Mouse (Mus musculus): ENCODE measurements around the gene Hspa4.
"Not testable (repeated sequence)": the region's sequence is repeated elsewhere in the genome, so short reads cannot be mapped to it uniquely, and the experiment has no call there.

Gene Hspa4

DNA sequence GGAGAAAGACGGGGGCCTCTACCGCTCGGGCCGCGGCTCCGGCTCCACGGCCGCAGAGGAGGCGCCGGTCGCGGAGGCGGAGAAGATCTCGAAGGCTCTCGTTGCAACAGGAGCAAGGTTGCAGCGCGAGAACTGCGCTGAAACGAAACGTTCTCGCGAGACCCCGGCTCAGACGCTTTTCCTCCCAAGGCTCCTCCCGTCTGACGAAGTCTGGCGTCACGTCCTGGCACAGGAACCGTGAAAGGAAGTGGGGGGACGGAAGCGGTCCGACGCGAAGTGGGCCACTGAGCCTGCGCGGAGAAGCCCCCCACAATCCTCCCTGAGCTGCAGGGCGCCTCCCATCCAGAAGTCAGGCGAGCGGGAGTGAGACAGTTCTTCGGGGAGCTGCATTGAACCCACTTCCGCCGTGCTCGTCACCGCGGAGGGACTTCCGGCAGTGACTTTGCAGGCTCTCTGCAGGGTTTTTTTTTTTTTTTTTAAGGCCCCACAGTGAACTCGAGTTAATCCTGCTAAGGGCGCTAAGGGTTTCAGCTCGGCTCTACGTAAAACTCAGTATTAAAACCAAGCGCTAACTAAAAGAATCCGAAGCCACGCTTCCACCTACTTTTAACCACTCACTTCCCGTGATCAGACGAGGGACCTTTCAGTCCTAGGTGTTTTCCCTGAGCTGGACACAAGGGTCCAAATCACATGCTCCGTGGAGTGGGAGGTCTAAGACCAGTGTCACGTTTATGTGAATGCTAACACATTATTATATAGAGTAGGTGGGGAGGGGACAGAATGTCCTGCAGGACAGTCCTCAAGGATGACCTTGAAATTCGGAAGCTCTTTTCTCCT is at the start of gene Hspa4:
TSS of gene Hspa4 (minus strand) at position 128 of the 837 bp plus-strand sequence.
- DNase-seq (ENCODE audit: low spot score in 2 of 2) = peak; percentile 96 to 98

DNA sequence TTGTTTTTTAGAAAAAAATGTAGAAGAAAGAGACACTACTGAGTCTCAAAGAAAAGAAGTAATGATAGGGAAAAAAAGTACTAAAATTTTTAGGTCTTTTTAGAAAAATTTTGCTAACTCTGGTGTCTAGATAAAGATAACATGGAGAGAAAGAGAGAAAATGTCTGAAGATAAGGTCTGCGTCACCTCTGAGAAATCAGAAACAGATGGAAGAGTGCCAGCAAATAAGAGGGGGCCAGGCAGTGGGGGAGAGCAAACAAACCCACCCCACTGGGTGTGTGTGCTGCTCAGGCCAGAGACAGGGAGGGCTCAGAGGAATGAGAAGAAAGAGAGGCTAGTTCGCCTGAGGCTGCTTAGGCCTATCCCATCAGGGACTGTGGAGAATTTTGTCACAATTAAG is 45.5 kb upstream of the Hspa4 start:
- DNase-seq (ENCODE audit: low spot score in 2 of 2) = no peak

DNA sequence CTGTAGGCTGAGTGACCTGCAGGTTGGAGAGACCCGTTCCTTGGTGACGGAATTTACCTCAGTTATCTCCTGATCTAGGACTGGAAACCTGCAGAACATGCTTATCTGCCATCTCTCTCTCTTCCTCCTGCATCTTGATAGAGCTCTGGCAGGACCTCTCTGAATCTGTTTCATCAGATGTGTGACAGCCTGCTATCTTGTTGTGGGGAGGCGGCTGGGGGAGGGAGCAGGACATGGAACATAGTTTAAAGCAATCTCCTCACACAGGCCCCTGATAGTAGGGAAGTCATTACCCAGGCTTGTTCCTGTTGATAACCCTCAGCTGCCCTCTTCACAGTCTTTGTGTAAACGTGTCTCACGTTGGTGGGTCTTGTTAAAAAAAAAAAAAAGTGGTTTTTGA is 45.1 kb upstream of the Hspa4 start:
- peak in 1 of 2 experiments; percentile 14 for DNase-seq (ENCODE audit: low spot score in 2 of 2)

DNA sequence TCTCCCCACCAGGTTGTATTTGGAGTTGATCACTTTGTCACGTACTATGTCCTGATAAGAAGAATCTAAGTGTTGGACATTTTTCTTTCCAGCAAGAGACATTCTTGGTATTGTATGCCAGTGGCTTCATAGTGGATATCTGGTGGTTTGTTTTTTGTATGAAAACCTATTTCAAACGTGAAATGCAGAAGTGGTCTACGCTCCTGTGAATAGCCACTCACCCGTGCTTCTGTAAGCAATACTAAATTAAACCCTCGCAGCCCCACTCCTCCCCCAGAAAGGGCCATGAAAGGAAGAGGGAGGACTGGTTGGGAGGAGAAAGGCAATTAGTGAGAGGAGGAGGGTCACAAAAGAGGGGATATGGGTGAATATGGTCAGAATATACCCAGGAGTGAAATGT is 42.5 kb upstream of the Hspa4 start:
- DNase-seq (ENCODE audit: low spot score in 2 of 2) = no peak

DNA sequence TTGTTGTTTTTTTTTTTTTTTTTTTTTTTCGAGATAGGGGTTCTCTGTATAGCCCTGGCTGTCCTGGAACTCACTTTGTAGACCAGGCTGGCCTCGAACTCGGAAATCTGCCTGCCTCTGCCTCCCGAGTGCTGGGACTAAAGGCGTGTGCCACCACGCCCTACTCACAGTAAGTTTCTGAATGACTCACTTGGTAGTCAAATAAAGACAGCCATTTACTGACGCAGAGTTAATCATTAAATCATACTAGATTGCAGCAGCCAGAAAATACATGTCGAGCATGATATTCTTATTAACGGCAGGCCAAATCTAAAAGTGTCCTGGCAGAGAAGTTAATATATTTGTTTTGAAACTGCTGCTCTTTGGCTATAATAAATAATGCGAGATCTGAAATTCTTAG is 40.8 kb upstream of the Hspa4 start:
- DNase-seq (ENCODE audit: low spot score in 2 of 2) = not testable (repeated sequence)

DNA sequence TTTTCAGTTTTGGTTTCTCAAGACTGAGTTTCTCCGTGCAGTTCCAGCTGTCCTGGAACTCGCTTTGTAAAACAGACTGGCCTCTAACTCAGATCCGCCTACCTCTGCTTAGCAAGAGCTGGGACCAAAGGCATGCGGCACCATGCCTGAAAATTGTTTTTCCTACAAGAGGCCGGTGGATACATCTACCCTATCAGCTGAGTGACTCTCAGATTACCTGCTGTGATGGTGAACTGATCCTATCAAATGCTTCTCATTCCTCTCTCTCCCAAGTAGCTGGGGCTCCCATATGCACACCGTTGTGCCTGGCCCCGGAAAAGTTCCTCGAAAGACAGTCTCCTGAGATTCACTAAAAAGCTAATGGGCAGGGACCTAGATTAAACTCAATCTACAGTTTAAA is 37.4 kb upstream of the Hspa4 start:
- DNase-seq (ENCODE audit: low spot score in 2 of 2) = no peak

DNA sequence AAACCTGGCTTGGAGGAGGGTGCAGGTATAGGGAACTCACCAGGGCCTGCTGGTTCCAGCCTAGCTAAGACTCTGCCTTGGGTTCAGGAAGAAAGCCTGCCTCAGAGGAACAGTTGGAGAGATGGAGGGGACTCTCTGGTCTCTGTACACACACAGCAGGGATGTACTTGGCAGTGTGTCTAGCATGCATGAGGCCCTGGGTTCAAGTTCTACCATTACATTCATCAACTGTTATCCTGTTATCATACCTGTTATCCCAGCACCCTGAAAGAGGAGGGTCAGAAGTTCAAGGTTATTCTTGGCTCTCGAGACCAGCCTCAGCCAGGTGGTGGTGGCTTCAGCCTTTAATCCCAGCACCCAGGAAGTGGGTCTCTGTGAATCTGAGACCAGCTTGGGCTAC is 36.7 kb upstream of the Hspa4 start:
- DNase-seq (ENCODE audit: low spot score in 2 of 2) = no peak

DNA sequence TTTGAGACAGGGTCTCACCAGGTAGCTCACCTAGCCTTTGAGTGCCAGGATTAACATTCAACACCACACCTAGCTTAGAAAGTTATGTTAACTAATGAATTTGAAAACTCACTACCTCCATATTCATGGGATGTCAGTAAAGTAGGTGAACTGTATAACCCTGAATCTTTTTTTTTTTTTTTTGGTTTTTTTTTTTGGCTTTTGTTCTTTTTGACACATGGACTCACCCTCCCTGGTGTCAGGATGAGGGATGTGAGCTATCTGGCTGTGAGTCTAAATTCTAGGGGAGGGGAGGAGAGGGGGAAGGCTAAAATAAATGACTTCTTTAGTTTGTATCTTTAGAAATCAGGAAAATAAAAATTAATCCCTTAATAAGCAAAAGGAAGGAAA is 35.9 kb upstream of the Hspa4 start:
- no peak for DNase-seq (ENCODE audit: low spot score in 2 of 2)

DNA sequence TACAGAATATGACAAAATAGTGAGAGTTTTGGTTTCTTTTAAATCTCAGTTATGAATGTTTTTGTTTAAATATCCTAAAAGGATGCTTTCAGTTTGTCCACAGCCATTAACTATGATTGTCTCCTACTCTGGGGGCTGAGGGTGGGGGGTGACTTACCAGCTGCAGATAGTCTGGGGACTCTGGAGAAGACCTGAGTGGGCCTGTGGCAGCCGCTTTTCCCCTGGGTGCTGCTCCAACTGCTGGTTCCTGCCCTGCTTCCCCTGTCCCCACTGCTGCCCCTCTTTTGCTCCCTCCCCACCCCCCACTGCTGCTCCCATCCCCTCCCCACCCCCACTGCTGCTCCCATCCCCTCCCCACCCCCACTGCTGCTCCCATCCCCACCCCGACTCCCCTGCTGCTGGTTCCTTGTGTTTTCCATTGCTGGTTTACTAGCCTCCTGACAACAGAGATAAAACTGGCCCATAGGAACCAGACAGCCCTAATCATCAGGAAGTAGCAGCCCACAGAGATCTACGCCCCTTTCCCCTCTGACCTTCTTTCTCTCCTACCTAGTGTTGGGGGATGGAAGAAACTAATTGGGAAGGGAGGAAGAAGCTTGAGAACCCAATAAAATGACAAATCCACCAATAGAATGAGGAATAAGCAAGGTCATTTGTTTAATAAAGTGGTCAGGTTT is 35.4 kb upstream of the Hspa4 start:
- no peak for DNase-seq (ENCODE audit: low spot score in 2 of 2)

DNA sequence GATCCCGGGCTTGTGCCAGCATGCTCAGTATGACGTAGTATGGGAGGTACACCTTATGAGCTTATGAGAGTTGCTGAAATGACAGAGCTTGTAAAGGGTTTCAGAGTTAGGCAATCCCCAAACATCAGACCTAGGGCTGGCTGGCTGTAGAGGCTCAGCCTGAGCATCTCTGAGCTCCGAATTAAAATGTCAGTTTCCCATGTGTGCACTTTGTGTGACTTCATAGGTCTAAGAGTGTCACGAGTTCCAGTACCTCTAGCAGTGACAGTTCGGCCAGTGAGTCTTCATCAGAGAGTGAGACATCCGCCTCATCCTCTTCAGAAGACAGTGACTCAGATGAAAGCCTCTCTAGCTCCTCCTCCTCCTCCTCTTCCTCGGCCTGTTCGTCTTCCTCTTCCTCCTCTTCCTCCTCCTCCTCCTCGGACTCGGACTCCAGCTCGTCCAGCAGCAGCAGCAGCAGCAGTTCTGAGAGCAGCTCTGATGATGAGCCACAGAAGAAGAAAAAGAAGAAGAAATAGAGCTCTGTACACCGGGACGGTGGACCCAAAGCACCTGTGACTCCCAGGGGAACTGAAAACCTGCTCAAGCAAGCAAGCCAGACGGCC is 31.9 kb upstream of the Hspa4 start:
- no peak for DNase-seq (ENCODE audit: low spot score in 2 of 2)

DNA sequence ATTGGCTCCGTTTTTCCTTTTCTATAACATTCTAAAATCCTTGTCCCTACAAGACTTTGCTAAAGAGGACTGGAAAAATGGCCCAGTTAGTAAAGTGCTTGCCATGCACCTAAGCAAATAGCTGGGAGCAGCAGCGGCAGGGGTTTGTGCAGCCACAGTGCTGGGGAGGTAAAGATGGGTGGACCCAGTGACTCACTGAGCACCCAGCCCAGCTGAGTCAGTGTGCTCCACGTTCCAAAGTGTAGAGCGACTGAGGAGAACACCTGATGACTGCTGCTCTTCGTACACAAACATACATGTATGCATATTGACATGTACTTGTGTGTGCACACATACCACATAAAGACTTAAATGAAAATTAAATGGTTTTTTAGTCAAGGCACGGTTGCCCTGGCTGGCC is 30.9 kb upstream of the Hspa4 start:
- DNase-seq (ENCODE audit: low spot score in 2 of 2) = no peak

DNA sequence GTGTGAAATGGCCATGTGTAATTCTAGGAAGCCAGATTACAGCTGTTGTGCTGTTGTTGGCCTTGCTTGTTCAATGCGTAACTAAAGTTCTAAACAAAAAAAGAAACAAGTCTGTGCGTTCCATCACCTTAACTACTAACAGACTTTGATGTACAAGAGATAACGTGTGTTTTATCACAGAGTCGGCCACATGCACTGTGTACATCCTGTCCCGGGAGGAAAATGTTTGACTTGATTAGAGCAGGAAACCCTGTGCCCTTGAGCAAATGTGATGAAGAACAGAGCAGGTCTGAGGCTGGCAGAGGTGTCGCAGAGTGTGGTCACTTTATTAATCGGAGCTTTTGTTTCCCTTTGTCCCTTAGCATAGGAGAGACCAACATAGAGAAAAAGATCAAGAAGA is 30.1 kb upstream of the Hspa4 start:
- DNase-seq (ENCODE audit: low spot score in 2 of 2) = no peak

DNA sequence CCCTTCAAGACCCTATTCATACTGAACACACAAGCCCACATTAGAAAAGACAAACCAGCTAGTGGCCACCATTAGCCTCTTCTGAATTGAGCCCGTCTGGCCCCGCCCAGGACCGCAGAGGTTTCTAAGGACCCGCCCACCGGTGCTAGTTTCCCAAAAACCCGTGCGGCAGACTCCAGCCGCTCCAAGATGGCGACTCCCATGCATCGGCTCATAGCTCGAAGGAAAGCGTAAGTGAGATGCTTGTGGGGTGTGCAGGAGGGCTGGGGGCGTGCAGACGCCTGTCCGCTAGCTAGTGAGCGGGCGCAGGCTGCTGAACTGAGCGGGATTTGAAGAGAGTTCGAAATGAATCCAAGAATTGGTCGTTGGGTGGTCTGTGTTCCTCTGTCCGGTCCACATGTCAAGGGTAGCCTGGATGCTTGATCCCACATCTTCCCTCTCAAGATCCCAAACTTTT is 24.3 kb upstream of the Hspa4 start, which contains the start of gene Zcchc10:
TSS of gene Zcchc10 (plus strand) at position 168 of the 457 bp plus-strand sequence.
- DNase-seq (ENCODE audit: low spot score in 2 of 2) = peak; percentile 69 to 77

DNA sequence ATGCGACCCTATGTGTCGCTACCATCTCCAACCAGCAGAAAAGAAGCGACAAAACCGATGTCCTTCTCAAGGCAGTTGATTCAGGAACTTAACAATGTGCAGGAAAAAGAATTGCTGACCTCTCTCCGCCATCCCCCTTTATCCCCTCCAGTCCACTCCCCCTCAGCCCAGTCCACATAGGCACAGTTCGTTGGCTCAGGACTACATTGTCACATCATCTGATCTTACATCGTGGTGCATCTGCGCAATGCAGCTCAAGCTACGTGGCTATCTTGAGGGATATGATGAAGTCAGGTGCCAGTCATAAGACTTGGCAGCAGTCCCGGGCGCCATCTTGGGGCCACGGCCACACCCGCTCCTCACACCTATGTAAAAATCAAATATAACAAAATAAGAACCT is 19.6 kb upstream of the Hspa4 start:
- not testable (repeated sequence) for DNase-seq (ENCODE audit: low spot score in 2 of 2)

DNA sequence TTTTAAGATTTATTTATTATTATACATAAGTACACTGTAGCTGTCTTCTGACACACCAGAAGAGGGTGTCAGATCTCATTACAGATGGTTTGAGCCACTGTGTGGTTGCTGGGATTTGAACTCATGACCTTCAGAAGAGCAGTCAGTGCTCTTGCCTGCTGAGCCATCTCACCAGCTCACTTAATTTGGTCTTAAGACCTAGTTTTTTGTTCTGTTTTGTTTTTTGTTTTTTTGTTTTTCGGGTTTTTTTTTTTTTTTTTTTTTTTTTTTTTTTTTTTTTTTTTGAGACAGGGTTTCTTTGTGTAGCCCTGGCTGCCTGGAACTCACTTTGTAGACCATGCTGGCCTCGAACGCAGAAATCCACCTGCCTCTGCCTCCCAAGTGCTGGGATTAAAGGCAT is 18.3 kb upstream of the Hspa4 start:
- not testable (repeated sequence) for DNase-seq (ENCODE audit: low spot score in 2 of 2)

DNA sequence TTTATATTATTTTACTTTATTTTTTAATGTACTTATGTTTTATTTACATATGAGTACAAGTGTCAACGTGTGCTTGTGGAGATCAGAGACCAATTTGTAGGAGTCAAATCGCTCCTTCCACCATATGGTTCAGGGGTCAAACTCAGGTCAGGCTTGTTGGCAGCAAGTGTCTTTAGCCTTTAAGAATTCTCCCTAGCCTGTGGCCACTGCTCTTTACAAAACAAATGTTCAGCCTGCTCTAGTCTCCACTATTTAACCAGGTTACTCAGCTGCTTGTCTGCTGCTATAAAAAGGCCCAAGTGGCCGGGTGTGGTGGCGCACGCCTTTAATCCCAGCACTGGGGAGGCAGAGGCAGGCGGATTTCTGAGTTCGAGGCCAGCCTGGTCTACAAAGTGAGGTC is 17.8 kb upstream of the Hspa4 start:
- no peak for DNase-seq (ENCODE audit: low spot score in 2 of 2)

DNA sequence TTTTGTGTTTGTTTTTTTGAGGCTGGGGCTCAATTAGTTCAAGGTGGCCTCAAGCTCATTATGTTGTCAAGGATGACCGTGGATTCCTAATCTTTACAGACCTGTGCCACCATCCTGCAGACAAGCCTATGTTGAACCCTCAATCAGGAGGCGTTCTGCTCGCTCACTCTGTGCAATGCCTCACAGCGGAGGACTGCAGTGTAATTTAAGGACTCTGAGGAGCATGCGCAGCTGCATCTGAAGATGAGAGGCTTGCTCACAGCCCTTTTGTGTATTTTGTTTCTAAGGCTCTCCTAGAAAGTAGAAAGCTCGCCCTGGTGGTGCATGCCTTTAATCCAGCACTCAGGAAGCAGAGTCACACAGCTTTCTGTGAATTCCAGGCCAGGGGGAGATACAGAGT is 16.7 kb upstream of the Hspa4 start:
- no peak for DNase-seq (ENCODE audit: low spot score in 2 of 2)

DNA sequence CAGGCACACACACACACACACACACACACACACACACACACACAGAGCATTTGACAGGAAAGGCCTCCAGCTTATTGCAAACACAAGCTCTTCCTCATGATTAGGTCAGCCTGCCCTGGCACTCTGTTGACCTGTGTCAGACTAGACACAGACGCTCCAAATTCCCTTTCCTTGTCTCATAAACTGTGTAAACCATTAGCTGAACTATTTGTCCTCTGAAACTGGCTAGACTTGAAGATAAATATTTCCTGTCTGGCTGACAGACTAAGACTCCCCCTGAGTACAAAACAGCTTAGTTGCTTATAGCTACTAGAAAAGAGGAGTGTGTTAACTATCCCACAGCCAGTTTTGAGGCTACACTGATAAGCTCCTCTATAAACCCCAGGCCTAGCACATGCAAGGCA is 14.5 kb upstream of the Hspa4 start:
- DNase-seq (ENCODE audit: low spot score in 2 of 2) = no peak

DNA sequence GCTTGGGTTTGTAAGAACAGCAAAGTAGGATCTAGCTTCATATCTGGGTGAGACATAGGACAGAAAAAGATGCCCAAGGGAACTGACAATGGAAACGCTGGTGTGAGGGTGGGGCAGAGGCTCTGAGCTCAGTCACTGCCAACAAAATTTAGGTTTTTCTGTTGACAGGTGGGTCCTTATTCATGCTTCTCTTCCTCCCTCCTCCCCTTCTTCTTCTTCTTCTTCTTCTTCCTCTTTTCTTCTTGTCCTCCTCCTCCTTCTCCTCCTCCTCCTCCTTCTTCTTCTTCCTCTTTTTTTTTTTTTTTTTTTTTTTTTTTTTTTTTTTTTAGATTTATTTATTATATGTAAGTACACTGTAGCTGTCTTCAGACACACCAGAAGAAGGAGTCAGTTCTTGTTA is 12.6 kb upstream of the Hspa4 start:
- DNase-seq (ENCODE audit: low spot score in 2 of 2) = not testable (repeated sequence)

DNA sequence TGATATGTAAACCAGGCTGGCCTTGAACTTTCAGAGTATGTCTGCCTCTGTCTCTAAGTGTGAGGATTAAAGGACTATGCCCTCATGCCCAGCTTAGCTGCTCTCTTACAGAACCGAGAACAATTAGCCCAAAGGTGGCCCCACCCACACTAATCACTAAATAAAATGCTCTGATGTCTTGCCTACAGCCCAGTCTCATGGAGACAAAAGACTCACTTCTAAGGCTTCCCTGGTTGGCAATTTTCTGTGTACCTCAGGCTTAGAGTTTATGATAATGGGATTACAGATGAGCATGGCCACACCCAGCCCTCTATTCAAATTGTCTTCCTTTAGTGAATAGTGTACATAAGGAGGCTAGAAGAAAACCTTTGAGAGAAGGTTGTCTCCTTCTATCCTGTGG is 11.1 kb upstream of the Hspa4 start:
- no peak for DNase-seq (ENCODE audit: low spot score in 2 of 2)

DNA sequence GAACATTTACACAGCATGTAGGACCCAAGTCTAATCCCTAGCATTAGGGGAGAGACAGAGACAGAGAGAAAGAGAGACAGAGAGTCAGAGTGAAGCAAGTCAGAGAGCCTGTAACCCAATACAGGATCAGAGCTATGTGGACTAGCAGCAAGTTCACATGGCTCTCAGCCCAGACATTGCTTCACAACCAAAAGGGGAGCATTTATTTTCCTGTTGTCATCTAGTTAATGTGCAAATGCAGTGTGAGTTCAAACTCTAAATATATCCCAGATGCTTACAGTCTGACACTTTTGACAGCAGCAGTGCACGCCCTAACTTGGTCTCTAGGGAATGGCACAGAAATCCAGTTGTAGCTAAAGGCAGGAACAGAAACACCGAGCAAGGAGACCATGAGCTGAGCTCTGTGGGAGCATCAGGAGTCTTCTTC is 8.6 kb upstream of the Hspa4 start:
- no peak for DNase-seq (ENCODE audit: low spot score in 2 of 2)

DNA sequence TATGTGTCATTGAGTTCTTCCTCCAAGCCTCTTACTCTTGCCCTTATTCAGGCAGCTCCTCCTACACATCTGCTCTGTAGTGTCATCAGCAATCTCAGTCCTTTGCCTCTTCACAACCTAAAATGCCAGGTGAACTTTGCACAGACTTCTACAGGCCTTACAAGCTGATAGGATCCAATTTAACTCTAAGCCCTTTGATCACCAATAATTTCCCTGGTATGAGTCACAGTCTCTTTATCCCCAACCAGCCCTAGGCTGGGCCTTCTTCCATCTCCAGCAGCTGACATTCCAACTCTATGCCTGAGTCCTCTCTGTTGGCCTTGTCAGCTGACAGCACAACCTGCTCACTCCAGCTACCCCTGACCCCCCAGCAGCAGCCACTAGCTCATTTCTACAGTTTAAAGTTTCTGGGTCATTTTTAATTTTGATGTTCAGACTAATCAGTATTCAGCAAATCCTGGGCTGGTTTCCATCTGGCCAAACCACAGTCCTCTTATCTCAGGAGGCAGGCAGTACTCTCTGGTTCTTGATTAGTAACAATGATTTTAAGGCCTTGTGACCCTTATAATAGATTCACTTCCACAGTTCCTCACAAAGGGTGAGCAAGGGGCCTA is 8.1 kb upstream of the Hspa4 start:
- no peak for DNase-seq (ENCODE audit: low spot score in 2 of 2)

All from thymus, postnatal 10 days (tissue).